Mouse (Mus musculus) kidney, adult 9 months (tissue): Measurements from ENCODE around the gene Meis2.

Source experiments
- DNase-seq: peaks from one replicate; pipeline ENCODE4 v3.0.0; 2022

Gene Meis2

DNA sequence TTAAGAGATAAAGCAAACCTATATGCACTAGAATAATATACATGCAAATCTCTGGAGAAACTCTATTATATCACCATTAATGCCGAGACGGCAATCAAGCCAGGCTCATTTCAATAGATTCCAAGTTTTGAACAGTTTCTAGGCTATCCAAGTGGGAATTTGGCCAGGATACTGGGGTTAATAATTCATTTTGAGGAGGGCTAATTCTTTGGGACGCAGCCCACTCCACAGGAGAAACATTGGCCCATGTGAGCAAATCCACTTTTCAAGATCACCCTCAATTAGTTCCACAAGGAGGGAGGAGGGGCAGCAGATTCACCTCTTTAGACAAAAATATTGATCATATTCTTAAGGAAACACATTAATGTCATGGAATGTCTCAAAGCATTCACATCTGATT is 127.3 kb downstream of the Meis2 start:
- DNase-seq, result peak; percentile 45

DNA sequence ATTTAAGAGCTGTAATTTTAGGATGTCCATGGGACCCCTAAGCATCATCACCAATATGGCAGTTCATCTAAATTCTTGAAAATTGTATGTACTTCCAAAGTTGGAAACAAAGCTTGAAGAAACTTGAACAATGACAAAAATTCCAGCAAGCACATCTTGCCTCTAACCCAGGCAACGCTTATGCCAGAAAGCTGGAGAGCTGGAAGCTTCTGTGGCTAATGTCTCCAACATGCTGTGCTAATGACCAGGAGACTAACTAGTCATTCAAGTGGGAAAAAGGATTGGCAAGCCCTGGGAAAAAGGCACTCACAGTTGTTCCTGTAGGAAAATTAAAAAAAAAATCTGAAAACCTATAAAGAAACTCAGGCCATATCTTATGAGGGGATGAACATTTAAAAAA is 127.7 kb downstream of the Meis2 start:
- no peak for DNase-seq

DNA sequence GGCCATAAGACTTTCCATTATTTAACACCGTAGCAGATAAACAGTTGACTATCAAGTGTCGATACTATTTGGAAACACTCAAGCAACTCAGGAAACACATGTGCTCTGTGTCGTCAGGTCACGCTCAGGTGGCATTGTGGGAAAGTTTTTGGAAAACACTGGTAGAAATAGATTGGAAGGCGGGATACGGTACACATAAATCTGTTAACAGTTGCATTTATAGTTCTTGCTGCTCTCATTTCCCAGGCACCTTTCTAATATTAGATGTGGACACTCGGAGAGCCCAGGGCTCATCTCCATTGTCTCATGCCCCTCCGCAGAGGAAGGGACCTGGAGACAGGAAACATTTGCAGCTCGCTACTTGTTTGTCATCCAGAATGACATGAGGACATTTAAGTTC is 128.9 kb downstream of the Meis2 start:
- DNase-seq, result peak; percentile 30

DNA sequence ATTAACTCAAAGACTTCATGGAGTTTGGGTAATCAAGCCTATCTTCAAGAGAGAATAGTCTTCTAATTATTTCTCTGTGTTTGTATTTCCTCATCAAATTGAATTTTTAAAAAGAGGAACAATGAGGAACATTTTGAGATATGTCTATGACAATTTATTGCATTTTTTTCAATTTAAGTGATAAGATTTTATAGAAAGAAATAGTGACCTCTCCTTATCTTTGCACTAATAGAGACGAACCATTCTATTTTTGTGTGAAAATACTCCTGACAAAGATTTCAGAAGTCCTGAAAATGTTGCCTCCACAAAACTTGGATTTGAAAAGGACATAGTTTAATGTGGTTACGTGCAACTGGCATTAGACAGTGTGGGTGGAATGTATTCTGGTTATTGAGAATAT is 131.3 kb downstream of the Meis2 start:
- no peak for DNase-seq

DNA sequence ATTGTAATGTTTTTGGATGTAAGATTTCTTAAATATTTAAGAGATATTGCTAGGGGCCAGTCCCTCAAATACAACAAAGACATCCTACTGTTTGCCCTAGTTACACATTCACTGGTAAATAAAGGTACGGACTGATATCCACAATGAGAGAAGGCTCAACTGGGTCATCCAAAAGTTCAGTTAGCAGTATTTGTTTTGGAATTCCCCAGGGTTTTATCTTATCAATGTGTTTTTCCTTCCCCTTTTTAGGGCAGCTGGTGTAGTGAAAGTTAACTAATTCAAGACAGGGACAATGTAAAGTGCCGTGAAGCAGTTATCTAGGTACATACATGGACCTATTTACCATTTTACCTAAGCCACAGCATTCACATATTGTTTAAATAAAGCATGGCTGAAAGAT is 132.4 kb downstream of the Meis2 start:
- DNase-seq, result no peak

DNA sequence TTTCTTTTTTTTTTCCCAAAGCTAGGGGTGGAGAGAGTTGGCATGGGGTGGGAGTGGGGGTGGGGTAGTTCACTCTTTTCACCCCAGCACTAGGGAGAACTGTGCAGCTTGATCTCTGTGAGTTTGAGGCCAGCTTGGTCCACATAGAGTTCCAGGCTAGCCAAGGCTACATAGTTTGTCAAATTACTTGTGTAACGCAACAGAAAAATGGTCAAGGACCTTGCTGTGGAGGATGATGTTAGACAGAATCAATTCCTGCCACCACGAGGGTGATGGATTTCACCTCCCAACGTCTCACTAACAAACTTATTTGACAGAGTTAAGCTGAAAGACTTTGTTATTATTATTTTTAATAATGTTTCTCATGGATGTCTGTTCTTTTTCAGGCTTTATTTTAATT is 139.9 kb downstream of the Meis2 start:
- DNase-seq, result no peak

DNA sequence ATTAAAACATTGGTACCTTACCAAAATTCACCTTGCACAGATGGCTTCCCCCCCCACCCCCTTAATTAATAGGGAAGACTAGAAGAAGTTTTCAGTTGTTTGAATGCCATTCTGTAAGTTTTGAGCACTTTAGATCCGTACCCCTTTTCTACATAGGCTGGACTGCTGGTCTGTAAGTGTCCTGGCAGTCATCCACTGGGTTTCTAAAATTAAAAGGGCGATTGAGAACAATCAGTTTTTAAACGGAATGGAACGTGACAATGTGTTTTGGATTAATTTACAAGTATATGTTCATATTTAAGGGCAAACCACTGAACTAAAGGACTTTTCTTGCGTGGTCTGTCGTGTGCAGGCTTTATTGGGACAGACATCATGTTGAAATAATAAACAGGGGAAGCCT is 141.2 kb downstream of the Meis2 start:
- DNase-seq, result no peak

DNA sequence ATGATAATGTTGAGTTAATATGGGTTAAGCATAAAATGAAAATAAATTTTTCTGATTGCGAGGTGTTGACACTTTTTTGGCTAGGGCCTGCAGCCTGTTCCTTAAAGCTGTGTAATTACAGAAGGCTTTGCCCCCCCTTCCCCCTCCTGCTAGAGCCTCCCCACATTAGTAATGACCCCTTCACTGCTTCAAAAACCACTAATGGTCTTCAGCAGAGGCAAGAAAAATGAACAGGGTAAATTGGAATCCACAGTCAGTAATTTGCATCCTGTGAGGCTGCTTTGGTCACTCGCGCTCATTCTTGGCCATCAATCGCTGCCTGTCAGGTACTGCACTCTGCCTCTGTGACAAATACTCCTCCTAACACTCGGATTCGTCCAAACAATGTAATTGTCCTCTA is 142.4 kb downstream of the Meis2 start:
- DNase-seq, result no peak

DNA sequence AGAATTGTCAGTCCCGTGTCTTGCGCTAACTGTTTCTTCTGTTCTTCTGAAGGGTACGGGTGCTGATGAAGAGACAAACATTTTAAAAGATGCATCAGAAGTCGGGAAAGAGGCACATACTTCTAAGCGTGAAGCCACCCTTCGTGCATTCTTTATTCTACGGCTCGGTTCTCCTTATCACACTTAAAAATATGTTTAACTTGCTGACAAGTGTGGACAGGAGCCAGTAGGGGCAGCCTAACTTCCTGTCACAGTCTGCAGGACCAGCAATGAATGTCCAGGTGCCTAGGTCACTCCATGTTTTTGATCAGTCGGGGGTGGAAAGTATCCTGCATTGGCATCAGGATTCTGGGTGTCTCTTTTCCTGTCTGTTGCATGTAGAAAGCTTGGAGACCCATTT is 144.0 kb downstream of the Meis2 start:
- no peak for DNase-seq

DNA sequence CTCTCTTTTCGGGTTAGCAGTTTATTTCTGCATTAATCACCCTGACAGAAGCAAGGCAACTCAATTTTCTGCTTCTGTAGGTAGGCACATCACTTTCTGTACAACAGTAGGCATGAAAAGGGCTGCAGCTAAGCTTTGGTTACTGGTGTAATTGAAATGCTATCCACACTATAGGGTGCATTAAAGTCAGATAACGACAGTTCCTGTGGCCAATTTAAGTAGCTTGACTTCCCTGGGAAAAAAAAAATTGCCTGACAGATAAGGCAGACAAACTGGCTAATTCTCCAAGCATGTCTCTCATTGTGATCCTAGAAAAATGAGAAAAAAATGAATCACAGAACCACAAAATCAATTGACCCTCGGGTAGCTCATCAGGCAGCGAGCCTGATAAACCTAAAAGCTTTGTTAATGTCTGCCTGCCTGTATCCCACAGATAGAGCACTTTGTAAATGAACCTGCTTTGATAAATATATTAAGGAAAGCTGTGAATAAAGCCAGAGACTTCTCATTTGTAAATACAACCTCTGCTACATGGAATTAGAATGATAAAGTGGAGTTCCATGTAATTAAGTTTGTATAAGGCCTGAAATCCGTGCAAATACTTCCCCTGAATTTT is 145.2 kb downstream of the Meis2 start:
- no peak for DNase-seq

DNA sequence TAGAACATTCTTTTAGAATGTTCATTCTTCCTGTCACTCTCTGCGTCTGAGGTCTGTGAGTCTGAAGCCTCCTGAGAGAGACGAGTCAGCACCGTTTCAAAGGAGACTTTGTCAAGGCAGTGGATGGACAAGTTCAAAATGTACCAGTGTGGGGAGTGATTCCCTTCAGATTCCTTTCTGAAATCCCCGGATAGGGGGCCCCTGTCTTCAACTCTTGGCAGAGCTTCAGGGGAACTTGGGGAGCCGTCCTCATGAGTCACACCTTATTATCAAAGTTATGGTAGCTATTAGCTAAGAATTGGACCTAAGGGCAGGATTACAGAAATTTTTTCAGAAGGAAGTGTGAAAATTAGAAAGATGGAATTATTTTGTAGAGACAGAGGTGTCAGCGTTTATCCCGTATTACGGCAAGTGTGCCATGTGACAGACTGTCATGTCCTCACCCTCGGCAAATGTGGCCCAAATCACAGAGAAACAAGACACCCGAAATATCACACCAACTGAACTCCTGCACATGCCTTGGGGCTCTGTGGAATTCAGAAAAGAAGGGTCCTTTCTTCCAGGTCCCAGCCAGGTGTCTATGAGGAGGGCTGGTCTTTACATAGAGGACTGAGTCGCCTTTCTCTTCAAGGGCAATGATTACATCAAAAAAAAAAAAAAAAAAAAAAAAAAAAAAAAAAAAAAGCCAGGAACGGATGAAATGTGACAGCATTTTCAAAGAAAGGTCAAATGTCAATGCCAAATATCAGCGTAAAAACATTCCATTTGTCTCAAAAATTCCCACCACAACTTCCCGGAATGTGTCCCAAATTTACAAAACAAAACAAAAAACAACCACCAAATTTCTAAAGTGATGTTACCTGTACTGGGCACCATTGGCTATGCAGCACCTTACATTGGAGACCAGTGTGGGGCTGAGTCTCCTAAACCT is 146.2 kb downstream of the Meis2 start:
- no peak for DNase-seq

DNA sequence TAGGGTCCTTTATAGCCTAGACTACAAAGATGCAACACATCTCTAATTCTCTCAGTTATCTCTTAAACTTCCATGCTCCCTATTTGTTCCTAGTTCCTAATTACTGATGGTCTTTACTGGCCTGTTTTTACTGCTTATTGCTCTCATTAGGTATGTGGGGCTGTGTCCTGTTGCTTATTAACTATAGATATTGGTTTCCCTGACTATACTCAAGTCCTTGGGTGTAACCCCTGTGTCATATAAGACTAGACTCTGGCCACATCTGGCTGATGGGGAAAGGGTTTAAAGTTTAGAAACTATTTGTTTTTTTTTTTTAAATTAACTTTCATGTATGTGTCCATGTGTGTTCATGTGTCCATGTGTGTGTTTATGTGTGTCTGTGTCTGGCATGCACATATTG is 147.1 kb downstream of the Meis2 start:
- DNase-seq, result no peak

DNA sequence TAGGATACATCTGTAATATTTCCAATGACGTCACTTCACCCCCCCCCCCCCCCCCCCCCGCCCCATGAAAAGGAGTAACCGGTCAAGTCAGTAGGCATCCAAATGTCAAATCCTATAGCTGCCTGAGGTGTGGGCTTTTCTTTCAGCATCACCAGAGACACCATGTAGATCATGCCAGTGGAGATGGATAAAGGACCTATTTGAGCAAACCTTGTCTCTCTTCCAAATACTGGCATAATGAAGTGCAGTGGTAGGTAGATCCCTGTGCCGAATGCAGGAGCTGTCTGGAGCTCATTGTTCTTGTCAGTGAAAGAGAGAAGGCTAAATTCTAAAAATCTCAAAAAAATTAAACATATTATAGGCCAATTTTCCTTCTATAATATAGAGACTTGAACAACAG is 151.1 kb downstream of the Meis2 start:
- DNase-seq, result no peak

DNA sequence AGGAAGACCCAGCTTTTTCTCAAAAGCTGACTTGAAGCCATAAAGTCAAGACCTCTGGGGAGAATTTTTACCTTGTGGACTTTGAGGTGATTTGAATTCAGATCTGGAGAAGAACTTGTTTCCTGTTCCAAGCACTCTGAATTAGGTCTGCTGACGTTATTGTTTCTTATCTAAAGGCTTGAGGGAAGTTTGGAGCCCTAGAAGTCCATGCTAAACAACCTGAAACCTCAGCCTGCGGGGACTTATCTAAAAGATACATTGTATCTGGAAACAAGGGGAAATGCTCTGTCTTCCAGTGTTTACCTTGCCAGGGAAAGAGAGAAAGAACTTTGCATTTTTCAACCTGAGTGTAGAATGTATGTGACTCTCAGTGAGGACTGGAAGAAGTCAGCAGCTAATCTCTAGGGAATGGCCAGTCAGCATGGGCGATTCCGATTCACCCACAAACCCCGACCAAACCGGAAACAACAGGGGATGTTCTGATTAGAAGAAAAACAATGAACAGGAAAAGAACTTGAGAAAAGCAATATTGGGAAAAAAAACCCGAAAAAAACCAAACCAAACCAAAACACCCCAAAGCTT is 152.6 kb downstream of the Meis2 start:
- no peak for DNase-seq

DNA sequence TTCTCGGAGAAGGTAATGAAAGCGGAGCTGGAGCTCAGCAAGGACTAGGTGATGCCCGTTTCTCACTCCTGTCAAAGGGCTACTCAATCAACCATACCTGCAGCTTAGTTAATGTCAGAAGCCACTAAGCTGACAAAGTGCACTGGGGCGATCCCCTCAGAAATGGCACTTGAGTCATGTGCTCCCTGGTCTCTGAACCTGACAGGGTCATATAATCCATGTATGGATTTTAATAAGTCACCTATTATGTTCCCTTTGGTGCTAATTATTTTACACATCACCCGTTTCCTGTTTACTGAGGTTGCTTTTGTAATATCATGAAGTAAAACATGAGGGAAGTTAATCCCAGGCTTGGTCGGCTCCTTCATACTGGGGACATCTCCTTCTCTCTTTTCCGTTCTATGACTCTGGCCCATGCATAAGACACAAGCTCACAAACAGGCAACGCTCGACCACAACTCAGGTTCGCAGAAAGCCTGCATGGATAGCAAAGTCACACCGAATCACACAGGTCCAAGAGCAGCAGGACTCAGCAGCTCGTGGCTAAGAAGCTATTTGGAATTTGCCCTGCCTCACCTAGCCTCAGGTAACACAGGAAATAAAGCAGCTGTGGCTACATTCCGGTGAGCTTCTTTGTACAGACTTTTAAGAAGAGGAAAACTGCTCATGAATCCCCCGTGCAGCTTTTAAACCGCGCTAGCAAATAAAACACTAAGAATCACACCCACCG is 153.6 kb downstream of the Meis2 start:
- DNase-seq, result no peak

DNA sequence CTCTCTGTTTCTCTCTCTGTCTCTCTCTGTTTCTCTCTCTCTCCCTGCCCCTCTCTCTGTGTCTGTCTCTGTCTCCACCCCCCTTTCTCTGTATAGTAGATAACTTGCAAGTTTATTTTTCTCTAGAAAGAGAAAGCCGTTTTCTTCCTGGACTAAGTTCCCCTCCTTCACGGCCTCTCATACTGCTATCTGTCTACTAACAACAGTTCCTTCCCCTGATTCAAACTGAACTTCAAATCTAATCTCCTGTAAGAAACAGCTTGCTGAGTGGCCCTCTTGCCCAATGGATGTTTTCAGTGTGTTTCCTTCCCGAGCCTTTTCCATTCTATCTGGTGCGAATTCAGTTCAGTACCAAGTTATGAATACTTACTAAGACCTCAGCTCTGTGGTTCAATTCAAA is 155.4 kb downstream of the Meis2 start:
- no peak for DNase-seq

DNA sequence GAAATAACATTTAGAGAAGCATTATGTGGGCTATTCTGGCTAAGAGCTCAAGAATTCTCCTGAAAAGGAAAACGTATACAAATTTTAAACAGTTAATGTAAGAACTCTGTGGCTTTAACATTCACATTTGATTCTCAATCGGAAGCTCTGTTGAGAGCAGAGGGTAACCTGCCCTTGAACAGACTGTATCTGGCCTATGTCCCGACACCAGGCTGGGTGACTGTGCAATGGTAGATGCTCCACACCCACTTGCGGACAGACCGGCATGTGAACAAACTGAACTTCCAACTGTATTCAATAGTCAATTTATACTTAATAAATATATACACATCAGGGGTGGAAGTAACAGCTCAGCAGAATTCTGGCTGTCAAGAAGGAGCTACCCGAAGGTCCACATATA is 164.6 kb downstream of the Meis2 start:
- DNase-seq, result no peak

DNA sequence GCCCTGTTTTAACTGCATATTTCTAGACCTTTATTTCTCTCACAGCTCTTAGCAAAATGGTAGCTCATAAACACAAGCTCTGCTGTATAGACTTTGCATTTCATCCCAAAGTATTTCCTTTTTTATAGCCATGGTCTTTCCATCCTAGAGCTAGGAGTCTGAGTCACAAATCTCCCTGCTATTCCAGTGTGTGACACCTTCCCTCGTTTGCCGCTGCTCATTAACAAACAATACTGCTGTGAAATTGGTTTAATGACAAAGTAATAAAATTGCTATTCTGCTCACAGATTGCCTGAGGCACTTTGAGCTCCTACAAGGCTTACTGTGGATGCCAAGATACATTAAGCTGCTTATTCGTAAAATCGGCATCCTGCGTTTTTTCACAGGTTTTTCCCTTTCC is 168.1 kb downstream of the Meis2 start:
- no peak for DNase-seq

DNA sequence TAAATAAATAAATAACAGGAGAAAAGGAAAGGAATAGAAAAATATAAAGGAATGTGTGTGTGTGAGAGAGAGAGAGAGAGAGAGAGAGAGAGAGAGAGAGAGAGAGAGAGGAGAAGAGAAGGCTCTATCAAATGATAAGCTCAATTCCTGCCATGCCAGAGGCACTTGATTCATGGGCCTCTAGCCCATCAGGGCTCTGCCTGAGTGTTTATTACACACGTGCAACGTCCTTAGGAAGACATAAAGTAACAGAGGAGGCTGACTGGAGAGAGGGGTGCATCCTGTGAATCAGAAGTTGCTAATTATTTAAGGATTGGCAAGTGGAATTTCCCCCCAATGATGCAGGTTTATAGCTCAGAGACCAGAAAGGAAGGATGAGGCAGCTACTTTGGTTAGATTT is 168.6 kb downstream of the Meis2 start:
- no peak for DNase-seq

DNA sequence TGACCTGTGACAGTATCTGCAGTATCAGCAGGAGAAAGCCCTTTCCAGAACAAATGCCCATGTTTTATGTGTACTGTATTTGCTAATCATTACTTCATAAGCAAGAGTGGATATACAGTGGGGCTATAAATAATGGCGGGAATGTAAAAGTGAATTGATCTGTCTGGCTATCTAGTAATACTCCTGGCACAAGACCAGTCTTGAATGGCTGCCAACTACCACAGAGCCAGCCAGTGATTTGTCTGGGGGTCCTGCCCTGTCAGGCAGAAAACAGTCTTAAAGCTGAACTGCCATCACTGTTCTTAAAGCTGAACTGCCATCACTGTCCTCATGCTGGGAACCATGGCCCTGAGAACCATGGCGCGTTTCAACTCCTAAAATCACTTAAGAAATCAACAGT is 169.9 kb downstream of the Meis2 start:
- DNase-seq, result no peak

DNA sequence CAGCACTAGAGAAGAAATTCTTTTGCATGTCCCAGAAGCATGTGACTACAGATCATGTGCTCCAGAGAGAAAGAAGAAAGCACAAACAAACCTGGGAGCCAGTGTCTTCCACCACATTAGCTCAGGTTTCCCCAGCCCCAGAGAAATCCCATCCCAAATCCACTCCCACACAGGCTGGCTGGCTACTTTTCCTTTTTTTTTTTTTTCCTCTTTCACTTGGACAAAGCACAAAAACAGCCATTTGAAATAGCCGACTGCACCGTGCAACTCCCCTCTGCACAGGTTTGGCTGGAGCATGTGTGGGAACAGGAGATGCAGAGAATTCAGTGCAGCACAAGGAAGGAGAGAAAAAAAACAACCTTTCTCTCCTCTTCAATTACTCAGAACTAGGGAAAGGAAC is 170.4 kb downstream of the Meis2 start:
- no peak for DNase-seq

DNA sequence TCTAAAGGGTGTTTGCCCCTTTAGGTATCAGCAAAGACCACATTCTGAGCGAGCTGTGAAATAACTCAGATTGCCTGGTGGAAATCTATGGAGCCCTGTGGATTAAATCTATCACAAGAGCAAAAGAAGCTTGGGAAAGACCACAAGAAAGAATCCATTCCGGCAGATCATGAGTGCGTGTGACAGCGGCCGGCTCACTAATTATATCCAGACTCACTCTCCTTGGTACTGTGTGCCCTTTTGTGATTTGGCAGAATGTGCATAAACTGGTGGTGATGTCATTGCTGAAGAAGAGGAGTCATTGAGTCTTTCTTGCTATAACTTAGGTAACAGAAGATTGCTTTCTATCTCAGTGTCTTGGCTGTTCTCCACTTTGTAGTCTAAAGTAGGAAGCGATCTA is 172.5 kb downstream of the Meis2 start:
- DNase-seq, result no peak

DNA sequence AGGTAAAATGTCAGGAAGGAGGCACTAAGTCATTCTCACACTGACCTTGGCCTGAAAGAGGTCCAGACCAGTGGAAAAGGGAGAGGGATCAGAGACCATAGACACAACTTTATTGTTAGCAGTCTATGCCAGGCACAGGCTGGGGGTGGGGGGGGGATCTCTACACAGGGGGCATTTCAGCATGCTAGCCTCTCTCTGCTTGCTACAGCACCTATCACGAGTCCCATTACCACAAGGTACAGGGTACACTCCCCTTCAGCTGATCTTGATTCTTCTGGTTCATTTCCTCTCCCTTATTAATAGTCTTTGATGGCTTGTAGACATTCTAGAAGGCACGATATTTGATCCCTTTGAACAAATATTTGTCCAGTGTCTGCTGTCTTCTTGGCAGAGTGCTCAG is 174.9 kb downstream of the Meis2 start:
- DNase-seq, result no peak

DNA sequence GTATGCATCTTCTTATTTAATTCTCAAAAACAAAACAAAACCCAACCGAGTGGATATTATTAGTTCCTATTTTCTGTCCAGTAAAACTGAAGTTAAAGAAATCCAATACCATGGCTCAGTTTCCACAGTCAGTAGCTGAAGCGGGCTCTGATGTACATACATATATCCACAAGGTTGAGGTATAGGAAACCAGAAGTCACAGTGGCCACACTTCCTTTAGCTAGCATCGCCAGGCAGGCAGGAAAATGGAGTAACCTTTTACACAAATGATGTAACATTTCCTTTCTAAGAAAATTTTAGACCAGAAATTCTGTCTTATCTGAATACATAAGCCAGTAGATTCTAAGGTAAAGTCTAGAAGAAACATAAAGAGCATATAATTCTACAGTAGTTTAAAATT is 175.6 kb downstream of the Meis2 start:
- DNase-seq, result no peak
